Mouse (Mus musculus) testis, postnatal 14 days (tissue): ENCODE data around the gene Pdzd7.
"Not testable (repeated sequence)": the region's sequence is repeated elsewhere in the genome, so short reads cannot be mapped to it uniquely, and the experiment has no call there.

ENCODE experiments used
- DNase-seq: peaks from one replicate; pipeline ENCODE4 v3.0.0; 2021; ENCODE audit warnings: low spot score

Gene Pdzd7

GRCm38 (mm10) chr19:45058113-45058839 lies 12.8 kb upstream of the Pdzd7 start:
- peak; percentile 95 for DNase-seq

GRCm38 (mm10) chr19:45057724-45058112 lies 12.2 kb upstream of the Pdzd7 start:
- DNase-seq, result no peak

- DNase-seq, result no peak
Observed at GRCm38 (mm10) chr19:45056908-45057698, 11.6 kb upstream of the Pdzd7 start.

GRCm38 (mm10) chr19:45056364-45056763 lies 10.8 kb upstream of the Pdzd7 start:
- DNase-seq, result no peak

- no peak for DNase-seq
Observed at GRCm38 (mm10) chr19:45054892-45055690, 9.6 kb upstream of the Pdzd7 start.

- DNase-seq, result no peak
Observed at GRCm38 (mm10) chr19:45053451-45053850, 7.9 kb upstream of the Pdzd7 start.

GRCm38 (mm10) chr19:45049523-45049922 lies 4.0 kb upstream of the Pdzd7 start:
- no peak for DNase-seq

GRCm38 (mm10) chr19:45048644-45049365 lies 3.3 kb upstream of the Pdzd7 start:
- DNase-seq, result no peak

- peak; percentile 65 for DNase-seq
Observed at GRCm38 (mm10) chr19:45047935-45048643, 2.6 kb upstream of the Pdzd7 start.

GRCm38 (mm10) chr19:45047417-45047934 lies 2.0 kb upstream of the Pdzd7 start, which contains the start of gene Sfxn3:
TSS of gene Sfxn3 (plus strand) at chr19:45047503.
- peak; percentile 90 for DNase-seq

- peak; percentile 84 for DNase-seq
Observed at GRCm38 (mm10) chr19:45046523-45047321, 1.2 kb upstream of the Pdzd7 start.

GRCm38 (mm10) chr19:45045236-45045635 lies 281 bp downstream of the Pdzd7 start:
- DNase-seq, result no peak

- DNase-seq, result no peak
Observed at GRCm38 (mm10) chr19:45044389-45044927, 1.1 kb downstream of the Pdzd7 start.

GRCm38 (mm10) chr19:45040214-45040613 lies 5.3 kb downstream of the Pdzd7 start:
- DNase-seq, result no peak

GRCm38 (mm10) chr19:45038198-45038597 lies 7.3 kb downstream of the Pdzd7 start:
- DNase-seq, result not testable (repeated sequence)

GRCm38 (mm10) chr19:45036867-45037266 lies 8.7 kb downstream of the Pdzd7 start:
- DNase-seq, result peak; percentile 76

- DNase-seq, result peak; percentile 76
Observed at GRCm38 (mm10) chr19:45032570-45033332, 12.8 kb downstream of the Pdzd7 start.

- peak; percentile 71 for DNase-seq
Observed at GRCm38 (mm10) chr19:45031780-45032179, 13.7 kb downstream of the Pdzd7 start.
